Mouse (Mus musculus): ENCODE results near the gene Gm20403. TPM values are rescaled to one million over a fixed set of nuclear protein-coding genes. Genes with fewer than 3 reads are reported as not detected.
"Not testable (repeated sequence)": the region's sequence is repeated elsewhere in the genome, so short reads cannot be mapped to it uniquely, and the experiment has no call there.

Gm20403 gene
- total and polyA plus RNA-seq, 3 experiments, result not detected

DNA sequence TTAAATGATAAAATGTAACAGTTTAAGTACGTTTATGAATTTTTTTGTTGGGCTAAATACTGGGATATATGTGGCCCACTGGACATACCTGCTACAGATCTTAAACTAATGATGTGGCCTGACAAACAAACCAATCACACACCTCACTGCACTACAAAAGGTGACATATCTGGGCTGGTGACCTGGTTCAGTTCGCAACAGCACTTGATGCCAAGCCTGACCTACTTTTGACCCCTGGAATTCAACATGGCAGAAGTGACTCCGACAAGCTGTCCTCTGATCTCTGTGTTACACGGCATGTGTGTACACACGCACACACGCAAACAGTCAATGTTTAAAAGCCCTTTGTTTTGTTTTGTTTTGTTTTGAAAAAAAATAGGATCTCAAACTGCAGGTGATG lies 40.2 kb downstream of the Gm20403 start:
- Histone ChIP-seq H3K27me3 (ENCODE audit: control insufficient read depth in 1 of 2, insufficient read depth in 2 of 2, low read length in 2 of 2) (no peaks in the 10 kb centered on the region), H3K4me3 (ENCODE audit: control insufficient read depth in 1 of 2, insufficient read depth in 1 of 2, low read depth in 2 of 2, low read length in 2 of 2) (no peak overlapping the region), H3K27ac (ENCODE audit: control insufficient read depth, low read depth, low read length) (no peak overlapping the region), H3K36me3 (ENCODE audit: control insufficient read depth in 1 of 2, insufficient read depth in 2 of 2, low read length in 2 of 2) (peaks cover 4 to 53% of the 10 kb centered on the region in 2 experiments), H3K4me1 (ENCODE audit: control insufficient read depth in 1 of 2, insufficient read depth in 2 of 2, low read length in 2 of 2) (no peaks in the 10 kb centered on the region), H3K79me2 (ENCODE audit: control insufficient read depth, insufficient read depth, low read length, poor library complexity) (peaks cover 8% of the 10 kb centered on the region; the same call in 1 of the 2 replicates), H3K9ac (ENCODE audit: control insufficient read depth, low read depth, low read length, poor library complexity, severe bottlenecking) (no peak overlapping the region), H3K9me3 (replicated peaks; ENCODE audit: insufficient read depth, low read length) (no peaks in the 10 kb centered on the region)
- TF ChIP-seq POLR2A (IDR thresholded peaks at IDR 0.05; ENCODE audit: control insufficient read depth in 1 of 2, insufficient read depth in 1 of 2, low read depth in 1 of 2, low read length in 2 of 2, poor library complexity in 1 of 2) (no peak), POLR2AphosphoS5 (IDR thresholded peaks at IDR 0.05; ENCODE audit: borderline replicate concordance, low read depth, low read length) (no peak), NRF1 (IDR thresholded peaks at IDR 0.05; ENCODE audit: insufficient read depth, low read depth, low read length, poor library complexity, severe bottlenecking) (no peak)
- no peak for DNase-seq (ENCODE audit: low read depth, low spot score)

DNA sequence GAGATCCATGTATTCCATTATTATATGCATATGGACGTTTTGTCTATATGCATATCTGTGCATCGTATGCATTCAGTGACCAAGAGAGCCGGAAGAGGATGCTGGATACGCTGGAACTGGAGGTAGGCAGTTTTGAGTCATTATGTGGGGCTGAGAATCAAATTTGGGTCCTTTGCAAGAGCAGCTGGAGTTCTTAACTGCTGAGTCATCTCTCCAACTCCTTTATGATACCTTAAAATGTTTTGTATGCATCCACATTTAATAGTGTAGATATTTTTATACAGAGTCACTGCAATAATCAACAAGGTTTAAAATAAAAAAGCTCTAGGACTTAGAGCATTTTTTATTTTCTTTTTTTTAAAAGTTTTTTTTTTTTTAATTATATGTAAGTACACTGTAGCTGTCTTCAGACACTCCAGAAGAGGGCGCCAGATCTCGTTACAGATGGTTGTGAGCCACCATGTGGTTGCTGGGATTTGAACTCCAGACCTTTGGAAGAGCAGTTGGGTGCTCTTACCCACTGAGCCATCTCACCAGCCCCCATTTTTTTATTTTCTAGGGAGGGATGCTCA lies 43.7 kb downstream of the Gm20403 start:
- H3K79me2 ChIP-seq (ENCODE audit: control insufficient read depth, insufficient read depth, low read length, poor library complexity); H3K9me3 ChIP-seq (replicated peaks; ENCODE audit: insufficient read depth, low read length); H3K9ac ChIP-seq (ENCODE audit: control insufficient read depth, low read depth, low read length, poor library complexity, severe bottlenecking); H3K4me1 ChIP-seq (ENCODE audit: control insufficient read depth in 1 of 2, insufficient read depth in 2 of 2, low read length in 2 of 2); H3K27me3 ChIP-seq (ENCODE audit: control insufficient read depth in 1 of 2, insufficient read depth in 2 of 2, low read length in 2 of 2); H3K27ac ChIP-seq (ENCODE audit: control insufficient read depth, low read depth, low read length); H3K4me3 ChIP-seq (ENCODE audit: control insufficient read depth in 1 of 2, insufficient read depth in 1 of 2, low read depth in 2 of 2, low read length in 2 of 2): not testable (repeated sequence)
- DNase-seq (ENCODE audit: low read depth, low spot score), result peak; percentile 20
- peaks cover 0 to 47% of the 10 kb centered on the region in 2 experiments for H3K36me3 ChIP-seq (ENCODE audit: control insufficient read depth in 1 of 2, insufficient read depth in 2 of 2, low read length in 2 of 2)
- TF ChIP-seq SMC3 (IDR thresholded peaks at IDR 0.05; ENCODE audit: low read depth, low read length) (peak; percentile 7; the same call in 1 of the 2 replicates), ZNF384 (IDR thresholded peaks at IDR 0.05; ENCODE audit: low read depth, low read length) (peak; percentile 53), CTCF (IDR thresholded peaks at IDR 0.05 in 2 of 3, conservative IDR thresholded peaks at IDR 0.05 in 1 of 3; ENCODE audit: control insufficient read depth in 1 of 3, insufficient read depth in 1 of 3, low read depth in 2 of 3, low read length in 3 of 3, poor library complexity in 1 of 3, severe bottlenecking in 1 of 3) (peak in 1 of 3 experiments; percentile 7; a peak in 1 of 6 replicates)

- not testable (repeated sequence) for H3K27ac ChIP-seq (ENCODE audit: control insufficient read depth, low read depth, low read length); H3K4me1 ChIP-seq (ENCODE audit: control insufficient read depth in 1 of 2, insufficient read depth in 2 of 2, low read length in 2 of 2); H3K79me2 ChIP-seq (ENCODE audit: control insufficient read depth, insufficient read depth, low read length, poor library complexity); DNase-seq (ENCODE audit: low read depth, low spot score); H3K9ac ChIP-seq (ENCODE audit: control insufficient read depth, low read depth, low read length, poor library complexity, severe bottlenecking); H3K4me3 ChIP-seq (ENCODE audit: control insufficient read depth in 1 of 2, insufficient read depth in 1 of 2, low read depth in 2 of 2, low read length in 2 of 2); H3K27me3 ChIP-seq (ENCODE audit: control insufficient read depth in 1 of 2, insufficient read depth in 2 of 2, low read length in 2 of 2); H3K9me3 ChIP-seq (replicated peaks; ENCODE audit: insufficient read depth, low read length)
- peaks cover 0 to 48% of the 10 kb centered on the region in 2 experiments for H3K36me3 ChIP-seq (ENCODE audit: control insufficient read depth in 1 of 2, insufficient read depth in 2 of 2, low read length in 2 of 2)
These were observed 48.6 kb downstream of the Gm20403 start for GRCm38 (mm10) chr12:54937581-54938343.

Other genes starting within 250 kb of the Gm20403 start
- gene Snx6, start 190.8 kb downstream of the Gm20403 start, total RNA-seq (2012; rRNA removed), result 42.4 and 46.5 TPM in 2 replicates
- gene Snx6, start 190.8 kb downstream of the Gm20403 start, polyA plus RNA-seq (2012; ENCODE audit: insufficient read depth in 1 of 2, insufficient read length in 2 of 2, low read depth in 1 of 2, low replicate concordance in 2 of 2, missing spikeins in 1 of 2), result 10 to 100 TPM in 1 of 2 experiments, not detected in 1; 33.7 TPM
- gene Cfl2, start 123.7 kb downstream of the Gm20403 start, total RNA-seq (2012; rRNA removed), result 5.3 and 5.7 TPM in 2 replicates
- 1 to 10 TPM in 1 of 2 experiments, not detected in 1; 8.8 TPM for gene Cfl2, start 123.7 kb downstream of the Gm20403 start, polyA plus RNA-seq (2012; ENCODE audit: insufficient read depth in 1 of 2, insufficient read length in 2 of 2, low read depth in 1 of 2, low replicate concordance in 2 of 2, missing spikeins in 1 of 2)
- gene Baz1a, start 27.8 kb upstream of the Gm20403 start, total RNA-seq (2012; rRNA removed), result 44.6 and 46.0 TPM in 2 replicates
- gene Baz1a, start 27.8 kb upstream of the Gm20403 start, polyA plus RNA-seq (2012; ENCODE audit: insufficient read depth in 1 of 2, insufficient read length in 2 of 2, low read depth in 1 of 2, low replicate concordance in 2 of 2, missing spikeins in 1 of 2), result 100 to 1,000 TPM in 1 of 2 experiments, 10 to 100 TPM in 1; 39.8 to 203 TPM
- gene 2700097O09Rik, start 93.6 kb upstream of the Gm20403 start, total RNA-seq (2012; rRNA removed), result 16.9 and 18.3 TPM in 2 replicates
- gene 2700097O09Rik, start 93.6 kb upstream of the Gm20403 start, polyA plus RNA-seq (2012; ENCODE audit: insufficient read depth in 1 of 2, insufficient read length in 2 of 2, low read depth in 1 of 2, low replicate concordance in 2 of 2, missing spikeins in 1 of 2), result 10 to 100 TPM in 1 of 2 experiments, not detected in 1; 14.6 TPM
- gene Srp54a, start 93.7 kb upstream of the Gm20403 start, total RNA-seq (2012; rRNA removed), result 39.4 and 46.9 TPM in 2 replicates
- 100 to 1,000 TPM in 1 of 2 experiments, 10 to 100 TPM in 1; 54.7 to 405 TPM for gene Srp54a, start 93.7 kb upstream of the Gm20403 start, polyA plus RNA-seq (2012; ENCODE audit: insufficient read depth in 1 of 2, insufficient read length in 2 of 2, low read depth in 1 of 2, low replicate concordance in 2 of 2, missing spikeins in 1 of 2)
- gene Fam177a, start 137.9 kb upstream of the Gm20403 start, total RNA-seq (2012; rRNA removed), result 6.0 and 6.4 TPM in 2 replicates
- not detected for gene Fam177a, start 137.9 kb upstream of the Gm20403 start, polyA plus RNA-seq (2012; ENCODE audit: insufficient read depth in 1 of 2, insufficient read length in 2 of 2, low read depth in 1 of 2, low replicate concordance in 2 of 2, missing spikeins in 1 of 2)
- 103 and 110 TPM in 2 replicates for gene Srp54b, start 168.6 kb upstream of the Gm20403 start, total RNA-seq (2012; rRNA removed)
- gene Srp54b, start 168.6 kb upstream of the Gm20403 start, polyA plus RNA-seq (2012; ENCODE audit: insufficient read depth in 1 of 2, insufficient read length in 2 of 2, low read depth in 1 of 2, low replicate concordance in 2 of 2, missing spikeins in 1 of 2), result 10 to 100 TPM in 1 of 2 experiments, not detected in 1; 85.8 TPM
- gene 1700047I17Rik2, start 213.1 kb upstream of the Gm20403 start, total RNA-seq (2012; rRNA removed), result not detected in 2 replicates
- 1 to 10 TPM in 1 of 2 experiments, not detected in 1; 9.6 TPM for gene 1700047I17Rik2, start 213.1 kb upstream of the Gm20403 start, polyA plus RNA-seq (2012; ENCODE audit: insufficient read depth in 1 of 2, insufficient read length in 2 of 2, low read depth in 1 of 2, low replicate concordance in 2 of 2, missing spikeins in 1 of 2)
- 59.2 and 60.0 TPM in 2 replicates for gene Srp54c, start 243.6 kb upstream of the Gm20403 start, total RNA-seq (2012; rRNA removed)
- gene Srp54c, start 243.6 kb upstream of the Gm20403 start, polyA plus RNA-seq (2012; ENCODE audit: insufficient read depth in 1 of 2, insufficient read length in 2 of 2, low read depth in 1 of 2, low replicate concordance in 2 of 2, missing spikeins in 1 of 2), result 10 to 100 TPM in 1 of 2 experiments, not detected in 1; 61.2 TPM